Mouse (Mus musculus): ENCODE data around the gene Fpr1. TPM values are rescaled to one million over a fixed set of nuclear protein-coding genes. Genes with fewer than 3 reads are reported as not detected.
"Not testable (repeated sequence)": the region's sequence is repeated elsewhere in the genome, so short reads cannot be mapped to it uniquely, and the experiment has no call there.

Gene Fpr1
- polyA plus RNA-seq, 1 experiment: 0.41 TPM

- no peak for DNase-seq (ENCODE audit: low read depth)
These were observed 33.6 kb downstream of the Fpr1 start for GRCm38 (mm10) chr17:17849906-17850712.

GRCm38 (mm10) chr17:17848988-17849387 lies 34.8 kb downstream of the Fpr1 start:
- DNase-seq (ENCODE audit: low read depth): no peak

- DNase-seq (ENCODE audit: low read depth): no peak
These were observed 38.3 kb downstream of the Fpr1 start for GRCm38 (mm10) chr17:17845187-17846027.

- not testable (repeated sequence) for DNase-seq (ENCODE audit: low read depth)
These were observed 39.1 kb downstream of the Fpr1 start for GRCm38 (mm10) chr17:17844606-17845005.

GRCm38 (mm10) chr17:17843534-17844261 lies 40.0 kb downstream of the Fpr1 start:
- DNase-seq (ENCODE audit: low read depth): no peak

- no peak for DNase-seq (ENCODE audit: low read depth)
These were observed 42.9 kb downstream of the Fpr1 start for GRCm38 (mm10) chr17:17840796-17841195.

- DNase-seq (ENCODE audit: low read depth): no peak
These were observed 44.5 kb downstream of the Fpr1 start for GRCm38 (mm10) chr17:17839276-17839675.

GRCm38 (mm10) chr17:17837919-17838701 lies 45.6 kb downstream of the Fpr1 start:
- peak; percentile 47 for DNase-seq (ENCODE audit: low read depth)

GRCm38 (mm10) chr17:17837426-17837825 lies 46.3 kb downstream of the Fpr1 start:
- no peak for DNase-seq (ENCODE audit: low read depth)

- DNase-seq (ENCODE audit: low read depth): no peak
These were observed 47.6 kb downstream of the Fpr1 start for GRCm38 (mm10) chr17:17836101-17836500.

GRCm38 (mm10) chr17:17834896-17835295 lies 48.8 kb downstream of the Fpr1 start:
- DNase-seq (ENCODE audit: low read depth): no peak

GRCm38 (mm10) chr17:17830731-17831130 lies 53.0 kb downstream of the Fpr1 start:
- no peak for DNase-seq (ENCODE audit: low read depth)

- DNase-seq (ENCODE audit: low read depth): no peak
These were observed 53.8 kb downstream of the Fpr1 start for GRCm38 (mm10) chr17:17829816-17830535.

- DNase-seq (ENCODE audit: low read depth): no peak
These were observed 54.5 kb downstream of the Fpr1 start for GRCm38 (mm10) chr17:17829052-17829785.

- no peak for DNase-seq (ENCODE audit: low read depth)
These were observed 55.4 kb downstream of the Fpr1 start for GRCm38 (mm10) chr17:17828191-17828981.

- no peak for DNase-seq (ENCODE audit: low read depth)
These were observed 56.0 kb downstream of the Fpr1 start for GRCm38 (mm10) chr17:17827658-17828190.

GRCm38 (mm10) chr17:17826751-17827657 lies 56.7 kb downstream of the Fpr1 start, which contains the start of gene Spaca6:
Spaca6 (plus strand) TSS chr17:17827158.
- no peak for DNase-seq (ENCODE audit: low read depth)
